Mouse (Mus musculus) brain, embryonic 14.5 days (tissue): ENCODE data around the gene Gm42669.

Experiments used
- CTCF ChIP-seq: fragments of 200-500 bp; IDR thresholded peaks from 2 replicates; pipeline ENCODE4 v1.5.1; 2012; ENCODE audit warnings: inconsistent platforms, mild to moderate bottlenecking, moderate library complexity, borderline replicate concordance; ENCODE audit not compliant: insufficient read depth, insufficient read length; ENCODE audit errors: extremely low read depth
- POLR2A ChIP-seq: fragments of 200-500 bp; IDR thresholded peaks from 2 replicates; pipeline ENCODE4 v1.6.1; 2012; ENCODE audit warnings: mild to moderate bottlenecking, inconsistent platforms, borderline replicate concordance; ENCODE audit not compliant: poor library complexity, insufficient read depth, insufficient read length, severe bottlenecking; ENCODE audit errors: extremely low read depth

- no peak for TF ChIP-seq POLR2A
- TF ChIP-seq CTCF: no peak
Measured at GRCm38 (mm10) chr5:107545927-107546326, 38.5 kb downstream of the Gm42669 start.
